Mouse (Mus musculus) ovary, postnatal 10 days (tissue): ENCODE results near the gene Ugt2b37.
"Not testable (repeated sequence)": the region's sequence is repeated elsewhere in the genome, so short reads cannot be mapped to it uniquely, and the experiment has no call there.

Source experiments
- DNase-seq: peaks from one replicate; pipeline ENCODE4 v3.0.0; 2022; ENCODE audit warnings: low spot score

Gene Ugt2b37

DNA sequence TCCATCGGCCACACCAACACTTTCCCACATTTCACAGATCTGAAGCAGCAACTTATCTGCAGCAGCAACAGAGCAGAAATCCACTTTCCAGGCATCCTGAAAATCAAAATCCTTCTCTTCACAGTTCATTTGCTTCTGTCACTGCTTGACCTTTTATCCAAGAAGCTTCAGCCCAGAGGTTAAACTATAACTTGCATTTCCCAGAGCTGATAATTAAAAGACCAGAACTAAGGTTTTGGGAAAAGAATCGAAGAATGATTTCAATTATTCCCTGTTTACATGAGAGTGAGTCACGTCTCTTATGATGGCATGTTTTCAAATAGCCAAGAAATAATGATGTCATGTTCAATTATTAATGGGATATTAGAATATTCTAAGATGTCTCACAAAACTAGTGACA, at the start of gene Ugt2b37:
Gene Ugt2b37 (minus strand): TSS at position 129 of the 400 bp plus-strand sequence.
- DNase-seq = not testable (repeated sequence)

DNA sequence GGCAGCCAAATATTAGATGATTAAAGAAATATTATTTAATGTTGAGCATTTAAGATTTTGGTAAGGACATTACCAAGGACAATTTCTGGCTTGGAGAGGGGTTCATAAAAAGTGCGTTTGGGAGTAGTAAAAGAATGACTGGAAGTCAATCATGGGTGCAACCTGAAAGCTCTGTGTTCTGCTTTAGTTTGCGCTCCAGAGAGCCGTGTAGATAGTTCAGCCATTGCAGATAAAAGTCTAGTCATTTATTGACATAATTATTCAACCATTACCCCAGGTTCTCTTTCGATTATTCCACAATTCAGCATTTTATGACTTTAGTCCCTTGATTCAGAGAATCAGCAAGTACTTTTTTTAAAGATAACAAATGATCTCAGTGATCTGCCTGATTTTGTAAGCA, 31.6 kb upstream of the Ugt2b37 start:
- not testable (repeated sequence) for DNase-seq

DNA sequence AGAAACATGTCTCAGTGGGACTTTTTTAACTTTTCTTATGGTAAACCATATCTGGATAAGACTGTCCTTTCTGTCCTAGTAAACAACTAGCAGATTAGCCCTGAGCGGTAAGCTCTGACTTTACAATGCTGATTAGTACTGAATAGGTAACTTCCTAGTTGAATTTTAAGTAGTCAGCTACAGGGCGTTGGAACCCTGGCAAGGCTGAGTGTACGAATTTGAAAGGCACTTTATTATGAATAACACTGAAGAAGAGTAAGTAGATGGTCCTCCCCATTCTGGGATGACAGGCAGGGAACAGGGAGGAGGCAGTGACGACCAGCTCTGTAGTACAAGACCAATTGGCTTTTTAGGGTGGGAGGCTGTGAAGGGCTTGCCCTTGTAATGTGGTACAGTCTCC, 21.4 kb upstream of the Ugt2b37 start:
- not testable (repeated sequence) for DNase-seq

DNA sequence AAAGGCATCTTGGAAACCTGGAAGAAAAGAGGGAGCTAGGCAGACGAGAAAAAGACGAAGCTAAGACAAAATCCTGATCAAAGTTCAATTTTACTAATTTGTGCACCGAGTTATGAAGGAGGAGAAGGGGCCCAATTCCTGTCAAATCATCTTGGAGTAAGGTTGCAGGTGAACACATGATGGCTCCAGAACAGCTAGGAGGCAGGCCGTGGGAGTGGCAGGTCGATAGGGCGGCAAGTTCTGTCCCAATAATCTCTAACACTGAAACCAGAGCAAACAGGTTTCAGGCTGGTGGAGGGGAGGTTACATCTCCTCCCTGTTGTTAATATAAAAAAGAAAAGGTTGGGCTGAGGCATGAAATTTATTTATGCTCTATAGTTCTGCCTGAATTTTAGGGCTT, 21.0 kb upstream of the Ugt2b37 start:
- no peak for DNase-seq

DNA sequence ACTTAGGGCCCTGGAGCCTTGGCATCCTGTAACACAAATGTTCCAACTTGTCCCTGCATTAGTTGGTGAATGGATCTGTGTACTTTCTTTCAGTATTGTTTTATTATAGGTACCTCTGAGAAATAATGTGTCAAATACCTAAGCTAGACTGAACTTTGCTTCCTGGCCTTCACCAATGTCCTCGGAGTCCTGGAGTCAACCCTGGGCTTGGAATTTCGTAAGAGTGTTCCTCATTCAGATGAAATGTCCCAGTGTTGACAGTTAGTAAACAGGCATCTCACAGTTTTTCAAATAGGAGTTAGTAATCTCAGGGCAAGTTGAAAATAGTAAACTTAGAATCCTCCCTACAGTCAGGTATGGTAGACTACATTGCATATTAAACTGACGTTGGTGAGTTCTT, 1.2 kb upstream of the Ugt2b37 start:
- no peak for DNase-seq

DNA sequence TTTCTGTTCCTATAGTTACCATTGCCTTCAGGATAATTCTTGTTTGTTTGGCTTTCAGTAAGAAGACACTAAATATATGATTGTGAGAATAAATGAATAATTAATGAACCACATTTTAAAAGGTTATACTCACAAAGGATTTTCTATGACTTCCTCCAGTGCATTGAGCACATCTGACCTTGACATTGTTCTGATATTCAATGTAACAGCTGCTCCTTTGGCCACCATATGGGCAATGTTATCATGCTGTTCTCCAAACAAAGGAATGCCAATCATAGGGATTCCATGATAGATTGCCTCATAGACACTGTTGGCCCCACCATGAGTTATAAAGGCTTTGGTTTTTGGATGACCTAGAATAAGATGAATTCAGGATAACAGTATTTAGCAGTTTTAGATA, 12.5 kb downstream of the Ugt2b37 start:
- DNase-seq = not testable (repeated sequence)

DNA sequence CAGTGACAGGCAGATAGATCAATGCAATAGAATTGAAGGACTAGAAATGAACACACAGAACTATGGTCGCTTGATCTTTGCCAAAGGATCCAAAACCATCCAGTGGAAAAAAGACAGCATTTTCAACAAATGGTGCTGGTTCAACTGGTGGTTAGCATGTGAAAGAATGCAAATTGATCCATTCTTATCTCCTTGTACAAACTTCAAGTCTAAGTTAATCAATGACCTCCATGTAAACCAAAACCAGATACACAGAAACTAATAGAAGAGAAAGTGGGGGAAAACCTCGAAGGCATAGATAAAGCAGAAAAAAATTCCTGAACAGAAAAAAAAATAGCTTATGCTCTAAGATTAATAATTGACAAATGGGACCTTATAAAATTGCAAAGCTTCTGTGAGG, 58.2 kb downstream of the Ugt2b37 start:
- not testable (repeated sequence) for DNase-seq
